ENCODE assay signal across 14 mouse cellular contexts in the genomic region with DNA sequence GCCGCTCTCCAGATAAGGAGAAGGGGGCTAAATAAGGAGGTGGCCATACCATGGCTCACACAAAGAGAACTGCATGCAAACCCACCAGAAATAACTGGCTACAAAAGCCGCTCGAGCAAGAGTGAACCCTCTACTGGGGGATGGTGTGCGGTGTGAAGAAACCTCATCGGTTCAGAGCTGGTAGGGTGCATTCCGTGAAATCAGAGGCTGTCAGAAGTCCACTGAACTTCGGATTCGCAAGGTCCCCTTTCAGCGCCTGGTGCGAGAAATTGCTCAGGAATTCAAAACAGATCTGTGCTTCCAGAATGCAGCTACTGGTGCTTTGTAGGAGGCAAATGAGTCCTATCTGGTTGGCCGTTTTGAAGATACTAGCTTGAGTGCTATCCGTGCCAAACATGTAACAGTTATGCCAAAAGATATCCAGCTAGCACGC. TPM values are rescaled to one million over a fixed set of nuclear protein-coding genes. Genes with fewer than 3 reads are reported as not detected.
DNase-seq lines count a peak whose midpoint lies in the region; ATAC-seq and TF ChIP-seq lines count a peak whose summit lies in the region.
"Had no signal": no experiment of that assay in that cellular context is flagged by ENCODE, and none has a peak within 500 bp of the region (broad histone marks: within the 10 kb centered on the region; RNA-seq: fewer than 3 reads in every experiment).

No protein-coding gene starts in this region.

- no peak overlapping the region for H3K4me3 ChIP-seq in left cerebral cortex, adult 2 months
- H3K4me3 ChIP-seq in MEL (ENCODE audit: control insufficient read depth in 1 of 2, insufficient read depth in 1 of 2, low read depth in 2 of 2, low read length in 2 of 2) = peak overlapping the region; percentile 7 to 39; a peak in 2 of 4 replicates
- H3K4me3 ChIP-seq in heart, embryonic 12.5 days = peak overlapping the region; percentile 26; the same call in 1 of the 2 replicates
- H3K4me3 ChIP-seq: embryonic facial prominence, embryonic 10.5 days; liver, embryonic 15.5 days had no signal

- no peaks in the 10 kb centered on the region for H3K27me3 ChIP-seq in MEL (ENCODE audit: control insufficient read depth in 1 of 2, insufficient read depth in 2 of 2, low read length in 2 of 2)
- H3K27me3 ChIP-seq in heart, embryonic 12.5 days (replicated peaks) = no peaks in the 10 kb centered on the region

- no peak for ATAC-seq in cerebellum, adult (ENCODE audit: insufficient number of reproducible peaks, low FRiP score, low TSS enrichment)
- peak; percentile 33; the same call in 1 of the 2 replicates for ATAC-seq in heart, embryonic 12.5 days (ENCODE audit: insufficient number of reproducible peaks, low FRiP score)
- ATAC-seq: forebrain, postnatal 0 days had no signal

- intact Hi-C loops in left cerebral cortex, adult 2 months (cut with DNase I) = no loop called here

- DNase-seq in cerebellum, adult 11-12 months = peak; percentile 34
- no peak for DNase-seq in left cerebral cortex, adult 2 months (ENCODE audit: extremely low spot score in 1 of 2, low spot score in 2 of 2)
- DNase-seq in left cerebral cortex, adult 11 months (ENCODE audit: low spot score) = no peak
- peak; percentile 70 for DNase-seq in MEL (ENCODE audit: low read depth, low spot score)
- DNase-seq in spleen, postnatal 14 days (ENCODE audit: low spot score in 2 of 2) = no peak
- DNase-seq in thymus, postnatal 25 days = no peak
- DNase-seq: forebrain, postnatal 0 days; layer of hippocampus, adult 9-11 months; retina, postnatal 1 day had no signal

- H3K79me2 ChIP-seq in MEL (ENCODE audit: control insufficient read depth, insufficient read depth, low read length, poor library complexity) = no peaks in the 10 kb centered on the region

- peaks cover 0 to 13% of the 10 kb centered on the region in 2 experiments; a peak in 3 of 4 replicates for H3K4me1 ChIP-seq in MEL (ENCODE audit: control insufficient read depth in 1 of 2, insufficient read depth in 2 of 2, low read length in 2 of 2)
- H3K4me1 ChIP-seq in heart, embryonic 12.5 days (replicated peaks) = peaks cover 10% of the 10 kb centered on the region; the same call in 1 of the 2 replicates
- H3K4me1 ChIP-seq: liver, embryonic 15.5 days had no signal

- H3K4me2 ChIP-seq in heart, embryonic 12.5 days = peak overlapping the region; percentile 67
- H3K4me2 ChIP-seq: hindbrain, embryonic 14.5 days; liver, embryonic 15.5 days had no signal

- no peaks in the 10 kb centered on the region for H3K9me3 ChIP-seq in MEL (replicated peaks; ENCODE audit: insufficient read depth, low read length)
- H3K9me3 ChIP-seq in heart, embryonic 12.5 days (replicated peaks) = no peaks in the 10 kb centered on the region
- H3K9me3 ChIP-seq: liver, embryonic 15.5 days had no signal

- WGBS in heart, embryonic 12.5 days = 29% methylated on average over 13 of the region's 13 CpGs

- peak; percentile 27 for TF ChIP-seq RAD21 in MEL (IDR thresholded peaks at IDR 0.05; ENCODE audit: low read depth, low read length)

- peak; percentile 34 to 70; a peak in 3 of 4 replicates for TF ChIP-seq EP300 in MEL (IDR thresholded peaks at IDR 0.05; ENCODE audit: low read depth in 1 of 2, low read length in 2 of 2)

- TF ChIP-seq POLR2A in MEL (IDR thresholded peaks at IDR 0.05; ENCODE audit: control insufficient read depth in 1 of 2, insufficient read depth in 1 of 2, low read depth in 1 of 2, low read length in 2 of 2, poor library complexity in 1 of 2) = no peak

- peak; percentile 46 for TF ChIP-seq CTCF in left cerebral cortex, adult 2 months (IDR thresholded peaks at IDR 0.05)
- TF ChIP-seq CTCF in MEL (IDR thresholded peaks at IDR 0.05 in 2 of 3, conservative IDR thresholded peaks at IDR 0.05 in 1 of 3; ENCODE audit: control insufficient read depth in 1 of 3, insufficient read depth in 1 of 3, low read depth in 2 of 3, low read length in 3 of 3, poor library complexity in 1 of 3, severe bottlenecking in 1 of 3) = peak; percentile 16 to 63 (median 53); a peak in 5 of 6 replicates

- H3K27ac ChIP-seq in left cerebral cortex, adult 2 months = no peak overlapping the region
- no peak overlapping the region; the same call in 1 of the 2 replicates for H3K27ac ChIP-seq in MEL (ENCODE audit: control insufficient read depth, low read depth, low read length)
- peak overlapping the region; percentile 62 for H3K27ac ChIP-seq in heart, embryonic 12.5 days (ENCODE audit: poor library complexity, severe bottlenecking)
- H3K27ac ChIP-seq: embryonic facial prominence, embryonic 10.5 days; hindbrain, embryonic 14.5 days; liver, embryonic 15.5 days had no signal

- H3K9ac ChIP-seq in MEL (ENCODE audit: control insufficient read depth, low read depth, low read length, poor library complexity, severe bottlenecking) = no peak overlapping the region
- peak overlapping the region; percentile 30; the same call in 1 of the 2 replicates for H3K9ac ChIP-seq in heart, embryonic 12.5 days
- H3K9ac ChIP-seq: forebrain, postnatal 0 days; hindbrain, embryonic 14.5 days; liver, embryonic 15.5 days had no signal

- peaks cover 0 to 11% of the 10 kb centered on the region in 2 experiments; a peak in 2 of 4 replicates for H3K36me3 ChIP-seq in MEL (ENCODE audit: control insufficient read depth in 1 of 2, insufficient read depth in 2 of 2, low read length in 2 of 2)
- H3K36me3 ChIP-seq in heart, embryonic 12.5 days = no peaks in the 10 kb centered on the region
- H3K36me3 ChIP-seq: embryonic facial prominence, embryonic 10.5 days; liver, embryonic 15.5 days had no signal

TF ChIP-seq in MEL, 35 proteins besides CTCF, POLR2A, EP300 and RAD21:
- peak; percentile 74; the same call in 1 of the 2 replicates for TF ChIP-seq TBP (IDR thresholded peaks at IDR 0.05; ENCODE audit: low read depth, low read length)
- peak; percentile 36 for TF ChIP-seq SMC3 (IDR thresholded peaks at IDR 0.05; ENCODE audit: low read depth, low read length)
- no peak for TF ChIP-seq NELFE (IDR thresholded peaks at IDR 0.05; ENCODE audit: low read depth, low read length)
TF ChIP-seq in MEL: peak in this region for 2.

RNA-seq across cellular contexts. Expression of a gene that starts 5.6 kb away (rescaled TPM):
- not detected for total RNA-seq in left cerebral cortex, adult 2 months (2021)
- total RNA-seq in MEL (2012; rRNA removed) = not detected in 2 replicates
- not detected for polyA plus RNA-seq in MEL (2012; ENCODE audit: insufficient read depth in 1 of 2, insufficient read length in 2 of 2, low read depth in 1 of 2, low replicate concordance in 2 of 2, missing spikeins in 1 of 2)
- polyA plus RNA-seq in heart, embryonic 12.5 days (2016; fragmentation: Nextera tagmentation; extraction: Ambion mirVana) = not detected in 2 replicates
- total RNA-seq: forebrain, postnatal 0 days had no signal
- polyA plus RNA-seq: embryonic facial prominence, embryonic 10.5 days; forebrain, postnatal 0 days; hindbrain, embryonic 14.5 days; liver, embryonic 15.5 days had no signal

RNA-seq across cellular contexts. Expression of a gene that starts 12.7 kb away (rescaled TPM):
- 10 to 100 TPM; 18.2 to 22.9 TPM for total RNA-seq in left cerebral cortex, adult 2 months (2021)
- 22.1 and 23.6 TPM in 2 replicates for total RNA-seq in MEL (2012; rRNA removed)
- polyA plus RNA-seq in MEL (2012; ENCODE audit: insufficient read depth in 1 of 2, insufficient read length in 2 of 2, low read depth in 1 of 2, low replicate concordance in 2 of 2, missing spikeins in 1 of 2) = 10 to 100 TPM in 1 of 2 experiments, not detected in 1; 26.8 TPM
- polyA plus RNA-seq in heart, embryonic 12.5 days (2016; fragmentation: Nextera tagmentation; extraction: Ambion mirVana) = 63.2 and 67.6 TPM in 2 replicates

RNA-seq across cellular contexts. Expression of a gene that starts 21.8 kb away (rescaled TPM):
- total RNA-seq in left cerebral cortex, adult 2 months (2021) = under 1 TPM; 0.18 to 0.26 TPM
- total RNA-seq in MEL (2012; rRNA removed) = not detected in 2 replicates
- polyA plus RNA-seq in MEL (2012; ENCODE audit: insufficient read depth in 1 of 2, insufficient read length in 2 of 2, low read depth in 1 of 2, low replicate concordance in 2 of 2, missing spikeins in 1 of 2) = under 1 TPM in 1 of 2 experiments, not detected in 1; 0.03 TPM
- not detected in 2 replicates for polyA plus RNA-seq in heart, embryonic 12.5 days (2016; fragmentation: Nextera tagmentation; extraction: Ambion mirVana)
- total RNA-seq: forebrain, postnatal 0 days had no signal
- polyA plus RNA-seq: liver, embryonic 15.5 days had no signal

RNA-seq across cellular contexts. Expression of a gene that starts 23.7 kb away (rescaled TPM):
- total RNA-seq in left cerebral cortex, adult 2 months (2021) = under 1 TPM in 1 of 2 experiments, not detected in 1; 0.09 TPM
- not detected in 2 replicates for total RNA-seq in MEL (2012; rRNA removed)
- not detected for polyA plus RNA-seq in MEL (2012; ENCODE audit: insufficient read depth in 1 of 2, insufficient read length in 2 of 2, low read depth in 1 of 2, low replicate concordance in 2 of 2, missing spikeins in 1 of 2)
- polyA plus RNA-seq in heart, embryonic 12.5 days (2016; fragmentation: Nextera tagmentation; extraction: Ambion mirVana) = not detected in 2 replicates
- polyA plus RNA-seq: embryonic facial prominence, embryonic 10.5 days; forebrain, postnatal 0 days; hindbrain, embryonic 14.5 days had no signal

RNA-seq across cellular contexts. Expression of a gene that starts 43.2 kb away (rescaled TPM):
- not detected for total RNA-seq in left cerebral cortex, adult 2 months (2021)
- not detected in 2 replicates for total RNA-seq in MEL (2012; rRNA removed)
- polyA plus RNA-seq in MEL (2012; ENCODE audit: insufficient read depth in 1 of 2, insufficient read length in 2 of 2, low read depth in 1 of 2, low replicate concordance in 2 of 2, missing spikeins in 1 of 2) = not detected
- not detected in 2 replicates for polyA plus RNA-seq in heart, embryonic 12.5 days (2016; fragmentation: Nextera tagmentation; extraction: Ambion mirVana)
- total RNA-seq: forebrain, postnatal 0 days had no signal
- polyA plus RNA-seq: embryonic facial prominence, embryonic 10.5 days; forebrain, postnatal 0 days; liver, embryonic 15.5 days had no signal

Comparison
In these comparisons a context has a peak if more than half of its experiments do, and no peak if none do; other contexts are left out.
1. DNase-seq: peak in cerebellum, adult 11-12 months (single experiment) and MEL (single experiment); none in left cerebral cortex, adult 2 months (0 of 2), left cerebral cortex, adult 11 months (single experiment), spleen, postnatal 14 days (0 of 2) and thymus, postnatal 25 days (single experiment).